Mouse (Mus musculus) ES-Bruce4 (cell line): ENCODE measurements around the gene Cyb5r1. TPM values are rescaled to one million over a fixed set of nuclear protein-coding genes. Genes with fewer than 3 reads are reported as not detected.

Experiments used
- H3K27ac ChIP-seq: 2 replicates; pipeline ENCODE4 v1.5.1; 2012; ENCODE audit warnings: low read length, inconsistent platforms; ENCODE audit not compliant: insufficient read depth
- H3K27me3 ChIP-seq: 2 replicates; pipeline ENCODE4 v1.6.1; 2012; ENCODE audit warnings: mild to moderate bottlenecking, low read length, inconsistent platforms; ENCODE audit not compliant: control insufficient read depth, poor library complexity, insufficient read depth, severe bottlenecking
- H3K36me3 ChIP-seq: 2 replicates; pipeline ENCODE4 v1.6.1; 2012; ENCODE audit warnings: inconsistent platforms, mild to moderate bottlenecking, low read length, moderate library complexity; ENCODE audit not compliant: control insufficient read depth, poor library complexity, insufficient read depth, severe bottlenecking
- H3K4me1 ChIP-seq: one replicate; pipeline ENCODE4 v1.8.1; 2011; ENCODE audit warnings: low read length; ENCODE audit not compliant: control insufficient read depth, insufficient read depth
- H3K4me3 ChIP-seq: 2 replicates; pipeline ENCODE4 v1.5.1; 2011; ENCODE audit warnings: low read depth, mild to moderate bottlenecking, low read length
- H3K9ac ChIP-seq: 2 replicates; pipeline ENCODE4 v1.6.1; 2012; ENCODE audit warnings: low read depth, mild to moderate bottlenecking, inconsistent platforms; ENCODE audit not compliant: poor library complexity, severe bottlenecking
- H3K9me3 ChIP-seq: replicated peaks from 2 replicates; pipeline ENCODE4 v1.6.1; 2012; ENCODE audit warnings: mild to moderate bottlenecking, low read length, inconsistent platforms; ENCODE audit not compliant: control insufficient read depth, poor library complexity, insufficient read depth, severe bottlenecking
- CTCF ChIP-seq: IDR thresholded peaks from one replicate; pipeline ENCODE4 v1.8.1; 2011; ENCODE audit warnings: low read depth, low read length
- EP300 ChIP-seq: IDR thresholded peaks from 2 replicates; pipeline ENCODE4 v1.6.1; 2011; ENCODE audit warnings: low read depth, low read length; ENCODE audit not compliant: insufficient read depth
- POLR2A ChIP-seq: IDR thresholded peaks from one replicate; pipeline ENCODE4 v1.8.1; 2011; ENCODE audit warnings: low read length; ENCODE audit not compliant: insufficient read depth
- polyA plus RNA-seq: library from polyadenylated mRNA; stranded (reverse); fragments of >200 nt; gene quantifications from 2 replicates; pipeline ENCODE4 v1.2.4, GENCODE M21; 2011; ENCODE audit warnings: low read depth; ENCODE audit not compliant: missing spikeins, insufficient read depth, insufficient read length

Cyb5r1 gene
- polyA plus RNA-seq, 1 experiment, result 70.8 TPM

GRCm38 (mm10) chr1:134415168-134415831 lies 9.9 kb downstream of the Cyb5r1 start, which contains the start of gene Adipor1:
Gene Adipor1, plus strand, starts transcription at chr1:134415378.
- Histone ChIP-seq H3K27ac (peak within 1 kb of the TSS; percentile 89), H3K9me3 (no peaks in the 10 kb centered on the region), H3K27me3 (no peaks in the 10 kb centered on the region), H3K36me3 (peaks cover 19% of the 10 kb centered on the region), H3K9ac (peak within 1 kb of the TSS; percentile 80), H3K4me1 (peaks cover 4% of the 10 kb centered on the region), H3K4me3 (peak within 1 kb of the TSS; percentile 89)
- TF ChIP-seq POLR2A (peak; percentile 37), EP300 (no peak), CTCF (no peak)

GRCm38 (mm10) chr1:134418414-134418975 lies 13.1 kb downstream of the Cyb5r1 start:
- H3K9ac ChIP-seq, result peak overlapping the region; percentile 31
- peaks cover 3% of the 10 kb centered on the region; the same call in 1 of the 2 replicates for H3K36me3 ChIP-seq
- H3K4me3 ChIP-seq, result no peak overlapping the region
- H3K27me3 ChIP-seq, result no peaks in the 10 kb centered on the region
- no peaks in the 10 kb centered on the region for H3K9me3 ChIP-seq
- H3K27ac ChIP-seq, result peak overlapping the region; percentile 84
- no peak for TF ChIP-seq POLR2A
- TF ChIP-seq EP300, result no peak
- no peak for TF ChIP-seq CTCF
- peaks cover 6% of the 10 kb centered on the region for H3K4me1 ChIP-seq

- Histone ChIP-seq H3K9ac (0 out of 2 replicates have a peak overlapping the region, but pooled peaks have one; percentile 15), H3K4me1 (peaks cover 6% of the 10 kb centered on the region), H3K9me3 (no peaks in the 10 kb centered on the region), H3K27ac (peak overlapping the region; percentile 84), H3K4me3 (no peak overlapping the region), H3K36me3 (peaks cover 3% of the 10 kb centered on the region; the same call in 1 of the 2 replicates), H3K27me3 (no peaks in the 10 kb centered on the region)
- TF ChIP-seq POLR2A (no peak), EP300 (no peak), CTCF (no peak)
Observed at GRCm38 (mm10) chr1:134419176-134419575, 13.8 kb downstream of the Cyb5r1 start.

GRCm38 (mm10) chr1:134419751-134420458 lies 14.5 kb downstream of the Cyb5r1 start:
- TF ChIP-seq CTCF (no peak), POLR2A (no peak), EP300 (no peak)
- H3K9ac ChIP-seq, result 0 out of 2 replicates have a peak overlapping the region, but pooled peaks have one; percentile 15

GRCm38 (mm10) chr1:134423911-134424310 lies 18.6 kb downstream of the Cyb5r1 start:
- Histone ChIP-seq H3K4me1 (peaks cover 5% of the 10 kb centered on the region), H3K4me3 (peak overlapping the region; percentile 17), H3K36me3 (peaks cover 40% of the 10 kb centered on the region), H3K9me3 (no peaks in the 10 kb centered on the region), H3K27ac (peak overlapping the region; percentile 27), H3K9ac (no peak overlapping the region), H3K27me3 (no peaks in the 10 kb centered on the region)
- TF ChIP-seq POLR2A (no peak), EP300 (0 out of 2 replicates have a peak, but pooled peaks have one; percentile 6)

More at GRCm38 (mm10) chr1:134419751-134420458, 14.5 kb downstream of the Cyb5r1 start:
- Histone ChIP-seq H3K9me3 (no peaks in the 10 kb centered on the region), H3K27ac (peak overlapping the region; percentile 84), H3K4me3 (no peak overlapping the region), H3K4me1 (peaks cover 6% of the 10 kb centered on the region), H3K36me3 (peaks cover 6% of the 10 kb centered on the region), H3K27me3 (no peaks in the 10 kb centered on the region)
